Mouse (Mus musculus): ENCODE measurements around the gene Olfr527. TPM values are rescaled to one million over a fixed set of nuclear protein-coding genes. Genes with fewer than 3 reads are reported as not detected.

The Olfr527 gene
- not detected in 2 replicates for polyA plus RNA-seq (2012; ENCODE audit: insufficient read depth, insufficient read length, missing spikeins)

- Histone ChIP-seq H3K4me1 (ENCODE audit: control insufficient read depth, insufficient read depth, insufficient read length, low read length) (no peaks in the 10 kb centered on the region), H3K27ac (replicated peaks; ENCODE audit: low read depth, low read length) (no peak within 1 kb of the TSS), H3K4me3 (ENCODE audit: insufficient read depth, low read depth, low read length) (no peak within 1 kb of the TSS)
Measured at GRCm38 (mm10) chr7:140333717-140334116, at the start of gene Olfr527. Olfr527 (plus strand) TSS chr7:140334017.

- H3K27ac ChIP-seq (replicated peaks; ENCODE audit: low read depth, low read length), result no peak overlapping the region
- H3K4me3 ChIP-seq (ENCODE audit: insufficient read depth, low read depth, low read length), result no peak overlapping the region
- H3K4me1 ChIP-seq (ENCODE audit: control insufficient read depth, insufficient read depth, insufficient read length, low read length), result no peaks in the 10 kb centered on the region
Measured at GRCm38 (mm10) chr7:140295746-140296145, 38.1 kb upstream of the Olfr527 start.

- Histone ChIP-seq H3K27ac (replicated peaks; ENCODE audit: low read depth, low read length) (no peak overlapping the region), H3K4me3 (ENCODE audit: insufficient read depth, low read depth, low read length) (no peak overlapping the region), H3K4me1 (ENCODE audit: control insufficient read depth, insufficient read depth, insufficient read length, low read length) (no peaks in the 10 kb centered on the region)
Measured at GRCm38 (mm10) chr7:140296876-140297275, 36.9 kb upstream of the Olfr527 start.

- no peaks in the 10 kb centered on the region for H3K4me1 ChIP-seq (ENCODE audit: control insufficient read depth, insufficient read depth, insufficient read length, low read length)
- H3K27ac ChIP-seq (replicated peaks; ENCODE audit: low read depth, low read length), result no peak overlapping the region
- no peak overlapping the region for H3K4me3 ChIP-seq (ENCODE audit: insufficient read depth, low read depth, low read length)
Measured at GRCm38 (mm10) chr7:140299416-140299815, 34.4 kb upstream of the Olfr527 start.

- H3K27ac ChIP-seq (replicated peaks; ENCODE audit: low read depth, low read length), result no peak overlapping the region
- no peaks in the 10 kb centered on the region for H3K4me1 ChIP-seq (ENCODE audit: control insufficient read depth, insufficient read depth, insufficient read length, low read length)
- H3K4me3 ChIP-seq (ENCODE audit: insufficient read depth, low read depth, low read length), result no peak overlapping the region
Measured at GRCm38 (mm10) chr7:140319861-140320385, 13.9 kb upstream of the Olfr527 start.

- Histone ChIP-seq H3K4me3 (ENCODE audit: insufficient read depth, low read depth, low read length) (no peak within 1 kb of the TSS), H3K4me1 (ENCODE audit: control insufficient read depth, insufficient read depth, insufficient read length, low read length) (no peaks in the 10 kb centered on the region), H3K27ac (replicated peaks; ENCODE audit: low read depth, low read length) (no peak within 1 kb of the TSS)
Measured at GRCm38 (mm10) chr7:140320558-140320957, 13.3 kb upstream of the Olfr527 start, which contains the start of gene Olfr525. Olfr525 (plus strand) TSS chr7:140320858.

GRCm38 (mm10) chr7:140321135-140321534 lies 12.7 kb upstream of the Olfr527 start:
- Histone ChIP-seq H3K4me1 (ENCODE audit: control insufficient read depth, insufficient read depth, insufficient read length, low read length) (no peaks in the 10 kb centered on the region), H3K4me3 (ENCODE audit: insufficient read depth, low read depth, low read length) (no peak overlapping the region), H3K27ac (replicated peaks; ENCODE audit: low read depth, low read length) (no peak overlapping the region)

- no peaks in the 10 kb centered on the region for H3K4me1 ChIP-seq (ENCODE audit: control insufficient read depth, insufficient read depth, insufficient read length, low read length)
- H3K27ac ChIP-seq (replicated peaks; ENCODE audit: low read depth, low read length), result no peak overlapping the region
- H3K4me3 ChIP-seq (ENCODE audit: insufficient read depth, low read depth, low read length), result no peak overlapping the region
Measured at GRCm38 (mm10) chr7:140329766-140330304, 4.0 kb upstream of the Olfr527 start.

GRCm38 (mm10) chr7:140361571-140361970 lies 27.8 kb downstream of the Olfr527 start, which contains the start of gene Olfr60:
Olfr60 (minus strand) TSS chr7:140361671.
- Histone ChIP-seq H3K4me1 (ENCODE audit: control insufficient read depth, insufficient read depth, insufficient read length, low read length) (no peaks in the 10 kb centered on the region), H3K27ac (replicated peaks; ENCODE audit: low read depth, low read length) (no peak within 1 kb of the TSS), H3K4me3 (ENCODE audit: insufficient read depth, low read depth, low read length) (no peak within 1 kb of the TSS)

GRCm38 (mm10) chr7:140374300-140374699 lies 40.5 kb downstream of the Olfr527 start:
- H3K4me1 ChIP-seq (ENCODE audit: control insufficient read depth, insufficient read depth, insufficient read length, low read length), result no peaks in the 10 kb centered on the region
- no peak overlapping the region for H3K27ac ChIP-seq (replicated peaks; ENCODE audit: low read depth, low read length)
- H3K4me3 ChIP-seq (ENCODE audit: insufficient read depth, low read depth, low read length), result no peak overlapping the region

- Histone ChIP-seq H3K27ac (replicated peaks; ENCODE audit: low read depth, low read length) (no peak within 1 kb of the TSS), H3K4me3 (ENCODE audit: insufficient read depth, low read depth, low read length) (no peak within 1 kb of the TSS), H3K4me1 (ENCODE audit: control insufficient read depth, insufficient read depth, insufficient read length, low read length) (no peaks in the 10 kb centered on the region)
Measured at GRCm38 (mm10) chr7:140376231-140376630, 42.4 kb downstream of the Olfr527 start, which contains the start of gene Olfr530. Olfr530 (minus strand) TSS chr7:140376331.

- Histone ChIP-seq H3K27ac (replicated peaks; ENCODE audit: low read depth, low read length) (no peak overlapping the region), H3K4me3 (ENCODE audit: insufficient read depth, low read depth, low read length) (no peak overlapping the region), H3K4me1 (ENCODE audit: control insufficient read depth, insufficient read depth, insufficient read length, low read length) (no peaks in the 10 kb centered on the region)
Measured at GRCm38 (mm10) chr7:140376911-140377310, 43.1 kb downstream of the Olfr527 start.

Other genes with a start within 250 kb of the Olfr527 start
- not detected in 2 replicates for gene Prap1, start 240.6 kb upstream of the Olfr527 start, polyA plus RNA-seq (2012; ENCODE audit: insufficient read depth, insufficient read length, missing spikeins)
- gene Fuom, start 231.6 kb upstream of the Olfr527 start, polyA plus RNA-seq (2012; ENCODE audit: insufficient read depth, insufficient read length, missing spikeins), result 211 and 236 TPM in 2 replicates
- 45.1 and 45.3 TPM in 2 replicates for gene Paox, start 218.2 kb upstream of the Olfr527 start, polyA plus RNA-seq (2012; ENCODE audit: insufficient read depth, insufficient read length, missing spikeins)
- gene Echs1, start 217.5 kb upstream of the Olfr527 start, polyA plus RNA-seq (2012; ENCODE audit: insufficient read depth, insufficient read length, missing spikeins), result 1,018 and 1,090 TPM in 2 replicates
- gene Mtg1, start 196.5 kb upstream of the Olfr527 start, polyA plus RNA-seq (2012; ENCODE audit: insufficient read depth, insufficient read length, missing spikeins), result 49.2 and 54.7 TPM in 2 replicates
- gene Sprn, start 179.1 kb upstream of the Olfr527 start, polyA plus RNA-seq (2012; ENCODE audit: insufficient read depth, insufficient read length, missing spikeins), result not detected in 2 replicates
- not detected in 2 replicates for gene Olfr522, start 169.3 kb upstream of the Olfr527 start, polyA plus RNA-seq (2012; ENCODE audit: insufficient read depth, insufficient read length, missing spikeins)
- gene Olfr523, start 160.8 kb upstream of the Olfr527 start, polyA plus RNA-seq (2012; ENCODE audit: insufficient read depth, insufficient read length, missing spikeins), result not detected in 2 replicates
- gene Olfr524, start 128.1 kb upstream of the Olfr527 start, polyA plus RNA-seq (2012; ENCODE audit: insufficient read depth, insufficient read length, missing spikeins), result not detected in 2 replicates
- gene Cd163l1, start 115.8 kb upstream of the Olfr527 start, polyA plus RNA-seq (2012; ENCODE audit: insufficient read depth, insufficient read length, missing spikeins), result not detected in 2 replicates
- not detected in 2 replicates for gene 5830411N06Rik, start 86.7 kb upstream of the Olfr527 start, polyA plus RNA-seq (2012; ENCODE audit: insufficient read depth, insufficient read length, missing spikeins)
- gene Olfr525, start 13.2 kb upstream of the Olfr527 start, polyA plus RNA-seq (2012; ENCODE audit: insufficient read depth, insufficient read length, missing spikeins), result not detected in 2 replicates
- not detected in 2 replicates for gene Olfr60, start 27.7 kb downstream of the Olfr527 start, polyA plus RNA-seq (2012; ENCODE audit: insufficient read depth, insufficient read length, missing spikeins)
- gene Olfr530, start 42.3 kb downstream of the Olfr527 start, polyA plus RNA-seq (2012; ENCODE audit: insufficient read depth, insufficient read length, missing spikeins), result not detected in 2 replicates
- gene Olfr531, start 68.9 kb downstream of the Olfr527 start, polyA plus RNA-seq (2012; ENCODE audit: insufficient read depth, insufficient read length, missing spikeins), result not detected in 2 replicates
- gene Olfr532, start 87.6 kb downstream of the Olfr527 start, polyA plus RNA-seq (2012; ENCODE audit: insufficient read depth, insufficient read length, missing spikeins), result not detected in 2 replicates
- gene Olfr533, start 129.4 kb downstream of the Olfr527 start, polyA plus RNA-seq (2012; ENCODE audit: insufficient read depth, insufficient read length, missing spikeins), result not detected in 2 replicates
- gene Olfr535, start 150.2 kb downstream of the Olfr527 start, polyA plus RNA-seq (2012; ENCODE audit: insufficient read depth, insufficient read length, missing spikeins), result not detected in 2 replicates
- gene Olfr536, start 173.4 kb downstream of the Olfr527 start, polyA plus RNA-seq (2012; ENCODE audit: insufficient read depth, insufficient read length, missing spikeins), result not detected in 2 replicates
- not detected in 2 replicates for gene Olfr538, start 233.9 kb downstream of the Olfr527 start, polyA plus RNA-seq (2012; ENCODE audit: insufficient read depth, insufficient read length, missing spikeins)